Mouse (Mus musculus): ENCODE measurements at regions not wholly inside any gene's neighbourhood (a gene's known extent, or its start where the extent isn't known, plus 50 kb on each side); places are given as distances from the start of the nearest gene placed in this dataset.

- Histone ChIP-seq H3K9ac (ENCODE audit: insufficient read depth, low read depth) (no peak overlapping the region), H3K9me3 (replicated peaks; ENCODE audit: low read length) (no peaks in the 10 kb centered on the region), H3K4me2 (ENCODE audit: insufficient read depth, low read depth, poor library complexity, severe bottlenecking) (no peak overlapping the region), H3K4me1 (ENCODE audit: control insufficient read depth in 1 of 2, insufficient read depth in 2 of 2) (no peaks in the 10 kb centered on the region), H3K36me3 (replicated peaks in 1 of 2; ENCODE audit: control insufficient read depth in 1 of 2, insufficient read depth in 1 of 2, low read length in 1 of 2) (no peaks in the 10 kb centered on the region), H3K27ac (ENCODE audit: insufficient read depth, low read depth) (no peak overlapping the region), H3K79me2 (replicated peaks; ENCODE audit: control insufficient read depth, extremely low read depth, insufficient read depth, poor library complexity, severe bottlenecking) (no peaks in the 10 kb centered on the region), H3K4me3 (replicated peaks in 1 of 3; ENCODE audit: low read depth in 2 of 3, low read length in 2 of 3, poor library complexity in 1 of 3) (no peak overlapping the region), H3K27me3 (replicated peaks) (no peaks in the 10 kb centered on the region)
- in situ Hi-C loops (cut with MboI; ENCODE audit: low pct_ligation_motif_present, low pct_unique_long_range_greater_than_20kb, low sequenced_read_pairs) = no loop called here
- DNase-seq (ENCODE audit: extremely low read depth) = no peak
- dilution Hi-C loops (cut with MboI; ENCODE audit: extremely low pct_ligation_motif_present, extremely low pct_unique_long_range_greater_than_20kb, low sequenced_read_pairs) = no loop called here
- TF ChIP-seq ZMIZ1 (IDR thresholded peaks at IDR 0.05; ENCODE audit: low read depth, low read length) (no peak), MEF2A (IDR thresholded peaks at IDR 0.05; ENCODE audit: borderline replicate concordance, low read depth, low read length) (no peak), ZKSCAN1 (IDR thresholded peaks at IDR 0.05; ENCODE audit: borderline replicate concordance, low read depth, low read length) (no peak), BHLHE40 (IDR thresholded peaks at IDR 0.05; ENCODE audit: low read depth, low read length) (no peak), IRF4 (IDR thresholded peaks at IDR 0.05; ENCODE audit: low read depth, low read length) (no peak), E2F4 (IDR thresholded peaks at IDR 0.05; ENCODE audit: insufficient replicate concordance, low read depth, low read length) (no peak), MXI1 (IDR thresholded peaks at IDR 0.05; ENCODE audit: low read depth, low read length) (no peak), SMC3 (IDR thresholded peaks at IDR 0.05; ENCODE audit: low read depth, low read length) (no peak), ZNF384 (IDR thresholded peaks at IDR 0.05; ENCODE audit: low read depth, low read length) (no peak), CTCF (conservative IDR thresholded peaks at IDR 0.05 in 1 of 2, IDR thresholded peaks at IDR 0.05 in 1 of 2; ENCODE audit: low read depth in 2 of 2, low read length in 2 of 2) (no peak), NELFE (IDR thresholded peaks at IDR 0.05; ENCODE audit: low read depth, low read length) (no peak), HCFC1 (IDR thresholded peaks at IDR 0.05; ENCODE audit: low read depth, low read length) (no peak), USF1 (IDR thresholded peaks at IDR 0.05; ENCODE audit: low read depth, low read length) (no peak), PAX5 (IDR thresholded peaks at IDR 0.05; ENCODE audit: low read length) (no peak), CHD2 (IDR thresholded peaks at IDR 0.05; ENCODE audit: low read length) (no peak)
Measured at GRCm38 (mm10) chrX:159143278-159143677, 66.8 kb upstream of the Rps6ka3 start.

GRCm38 (mm10) chrX:159144674-159145073 lies 65.4 kb upstream of the Rps6ka3 start:
- Histone ChIP-seq H3K4me1 (ENCODE audit: control insufficient read depth in 1 of 2, insufficient read depth in 2 of 2) (no peaks in the 10 kb centered on the region), H3K9me3 (replicated peaks; ENCODE audit: low read length) (no peaks in the 10 kb centered on the region), H3K4me2 (ENCODE audit: insufficient read depth, low read depth, poor library complexity, severe bottlenecking) (no peak overlapping the region), H3K27ac (ENCODE audit: insufficient read depth, low read depth) (no peak overlapping the region), H3K9ac (ENCODE audit: insufficient read depth, low read depth) (no peak overlapping the region), H3K36me3 (replicated peaks in 1 of 2; ENCODE audit: control insufficient read depth in 1 of 2, insufficient read depth in 1 of 2, low read length in 1 of 2) (no peaks in the 10 kb centered on the region), H3K79me2 (replicated peaks; ENCODE audit: control insufficient read depth, extremely low read depth, insufficient read depth, poor library complexity, severe bottlenecking) (no peaks in the 10 kb centered on the region), H3K4me3 (replicated peaks in 1 of 3; ENCODE audit: low read depth in 2 of 3, low read length in 2 of 3, poor library complexity in 1 of 3) (no peak overlapping the region), H3K27me3 (replicated peaks) (no peaks in the 10 kb centered on the region)
- dilution Hi-C loops (cut with MboI; ENCODE audit: extremely low pct_ligation_motif_present, extremely low pct_unique_long_range_greater_than_20kb, low sequenced_read_pairs) = no loop called here
- no peak for DNase-seq (ENCODE audit: extremely low read depth)
- in situ Hi-C loops (cut with MboI; ENCODE audit: low pct_ligation_motif_present, low pct_unique_long_range_greater_than_20kb, low sequenced_read_pairs) = no loop called here
- TF ChIP-seq JUN (IDR thresholded peaks at IDR 0.05; ENCODE audit: insufficient read depth, low read depth, low read length) (no peak), ELF1 (IDR thresholded peaks at IDR 0.05; ENCODE audit: low read depth, low read length) (no peak), MAX (IDR thresholded peaks at IDR 0.05; ENCODE audit: low read length) (no peak), ZNF384 (IDR thresholded peaks at IDR 0.05; ENCODE audit: low read depth, low read length) (no peak), SIN3A (IDR thresholded peaks at IDR 0.05; ENCODE audit: low read length) (no peak), ETS1 (conservative IDR thresholded peaks at IDR 0.05; ENCODE audit: low read depth, low read length) (no peak), NELFE (IDR thresholded peaks at IDR 0.05; ENCODE audit: low read depth, low read length) (no peak), MAZ (IDR thresholded peaks at IDR 0.05; ENCODE audit: low read depth, low read length) (no peak), CHD1 (IDR thresholded peaks at IDR 0.05; ENCODE audit: low read depth, low read length) (no peak), BHLHE40 (IDR thresholded peaks at IDR 0.05; ENCODE audit: low read depth, low read length) (no peak), POLR2AphosphoS2 (IDR thresholded peaks at IDR 0.05; ENCODE audit: low read depth, low read length) (no peak), EP300 (IDR thresholded peaks at IDR 0.05; ENCODE audit: low read length) (no peak)

Data from CH12.LX (cell line).